Mouse (Mus musculus): ENCODE data around the gene Bfsp1. TPM values are rescaled to one million over a fixed set of nuclear protein-coding genes. Genes with fewer than 3 reads are reported as not detected.

Gene Bfsp1
- polyA plus RNA-seq, 1 experiment from 2014 or later, result 1.6 TPM

Other genes starting within 250 kb of the Bfsp1 start
- 565 and 579 TPM in 2 replicates for gene Dstn, start 52.1 kb upstream of the Bfsp1 start, polyA plus RNA-seq (2015; fragmentation: Nextera tagmentation; extraction: Ambion mirVana)
- gene Rrbp1, start 148.1 kb upstream of the Bfsp1 start, polyA plus RNA-seq (2015; fragmentation: Nextera tagmentation; extraction: Ambion mirVana), result 78.3 and 80.8 TPM in 2 replicates
- gene Banf2, start 169.9 kb upstream of the Bfsp1 start, polyA plus RNA-seq (2015; fragmentation: Nextera tagmentation; extraction: Ambion mirVana), result not detected in 2 replicates

All from lung, embryonic 16.5 days (tissue).